Mouse (Mus musculus): Measurements from ENCODE around the gene Wiz. TPM values are rescaled to one million over a fixed set of nuclear protein-coding genes. Genes with fewer than 3 reads are reported as not detected.

Wiz gene
- total and polyA plus RNA-seq, 3 experiments = 1.2 to 25.4 (median 4.4) TPM

- no peak for DNase-seq (ENCODE audit: extremely low read depth)
- Histone ChIP-seq H3K4me2 (ENCODE audit: insufficient read depth, low read depth, poor library complexity, severe bottlenecking) (no peak overlapping the region), H3K9me3 (replicated peaks; ENCODE audit: low read length) (no peaks in the 10 kb centered on the region), H3K36me3 (replicated peaks in 1 of 2; ENCODE audit: control insufficient read depth in 1 of 2, insufficient read depth in 1 of 2, low read length in 1 of 2) (peaks cover 77 to 91% of the 10 kb centered on the region in 2 experiments), H3K27me3 (replicated peaks) (no peaks in the 10 kb centered on the region), H3K4me3 (replicated peaks in 1 of 3; ENCODE audit: low read depth in 2 of 3, low read length in 2 of 3, poor library complexity in 1 of 3) (no peak overlapping the region), H3K79me2 (replicated peaks; ENCODE audit: control insufficient read depth, extremely low read depth, insufficient read depth, poor library complexity, severe bottlenecking) (no peaks in the 10 kb centered on the region), H3K9ac (ENCODE audit: insufficient read depth, low read depth) (no peak overlapping the region), H3K4me1 (ENCODE audit: control insufficient read depth in 1 of 2, insufficient read depth in 2 of 2) (peaks cover 0 to 18% of the 10 kb centered on the region in 2 experiments; a peak in 1 of 4 replicates), H3K27ac (ENCODE audit: insufficient read depth, low read depth) (no peak overlapping the region)
- in situ Hi-C loops (cut with MboI; ENCODE audit: low pct_ligation_motif_present, low pct_unique_long_range_greater_than_20kb, low sequenced_read_pairs) = no loop called here
- TF ChIP-seq POLR2AphosphoS2 (IDR thresholded peaks at IDR 0.05; ENCODE audit: low read depth, low read length) (no peak), TBP (conservative IDR thresholded peaks at IDR 0.05; ENCODE audit: low read depth, low read length) (no peak), CHD1 (IDR thresholded peaks at IDR 0.05; ENCODE audit: low read depth, low read length) (no peak), MAZ (IDR thresholded peaks at IDR 0.05; ENCODE audit: low read depth, low read length) (no peak), MAFK (IDR thresholded peaks at IDR 0.05; ENCODE audit: insufficient replicate concordance, low read length) (no peak), ZNF384 (IDR thresholded peaks at IDR 0.05; ENCODE audit: low read depth, low read length) (no peak), JUN (IDR thresholded peaks at IDR 0.05; ENCODE audit: insufficient read depth, low read depth, low read length) (no peak), UBTF (IDR thresholded peaks at IDR 0.05; ENCODE audit: low read depth, low read length) (no peak), ZC3H11A (IDR thresholded peaks at IDR 0.05; ENCODE audit: low read depth, low read length) (no peak), E2F4 (IDR thresholded peaks at IDR 0.05; ENCODE audit: insufficient replicate concordance, low read depth, low read length) (no peak), USF1 (IDR thresholded peaks at IDR 0.05; ENCODE audit: low read depth, low read length) (no peak), EP300 (IDR thresholded peaks at IDR 0.05; ENCODE audit: low read length) (no peak), MEF2A (IDR thresholded peaks at IDR 0.05; ENCODE audit: borderline replicate concordance, low read depth, low read length) (no peak), HCFC1 (IDR thresholded peaks at IDR 0.05; ENCODE audit: low read depth, low read length) (no peak), ZKSCAN1 (IDR thresholded peaks at IDR 0.05; ENCODE audit: borderline replicate concordance, low read depth, low read length) (no peak)
- dilution Hi-C loops (cut with MboI; ENCODE audit: extremely low pct_ligation_motif_present, extremely low pct_unique_long_range_greater_than_20kb, low sequenced_read_pairs) = no loop called here
These were observed 54.3 kb downstream of the Wiz start for GRCm38 (mm10) chr17:32334921-32335320.

GRCm38 (mm10) chr17:32333675-32334303 lies 55.5 kb downstream of the Wiz start:
- Histone ChIP-seq H3K4me2 (ENCODE audit: insufficient read depth, low read depth, poor library complexity, severe bottlenecking) (no peak overlapping the region), H3K9ac (ENCODE audit: insufficient read depth, low read depth) (no peak overlapping the region), H3K27ac (ENCODE audit: insufficient read depth, low read depth) (no peak overlapping the region), H3K27me3 (replicated peaks) (no peaks in the 10 kb centered on the region), H3K79me2 (replicated peaks; ENCODE audit: control insufficient read depth, extremely low read depth, insufficient read depth, poor library complexity, severe bottlenecking) (no peaks in the 10 kb centered on the region; the same call in 1 of the 2 replicates), H3K4me3 (replicated peaks in 1 of 3; ENCODE audit: low read depth in 2 of 3, low read length in 2 of 3, poor library complexity in 1 of 3) (no peak overlapping the region), H3K9me3 (replicated peaks; ENCODE audit: low read length) (no peaks in the 10 kb centered on the region), H3K36me3 (replicated peaks in 1 of 2; ENCODE audit: control insufficient read depth in 1 of 2, insufficient read depth in 1 of 2, low read length in 1 of 2) (peaks cover 72 to 90% of the 10 kb centered on the region in 2 experiments), H3K4me1 (ENCODE audit: control insufficient read depth in 1 of 2, insufficient read depth in 2 of 2) (peaks cover 0 to 8% of the 10 kb centered on the region in 2 experiments; a peak in 1 of 4 replicates)
- in situ Hi-C loops (cut with MboI; ENCODE audit: low pct_ligation_motif_present, low pct_unique_long_range_greater_than_20kb, low sequenced_read_pairs) = no loop called here
- TF ChIP-seq RCOR1 (conservative IDR thresholded peaks at IDR 0.05; ENCODE audit: low read depth, low read length) (no peak), POLR2AphosphoS2 (IDR thresholded peaks at IDR 0.05; ENCODE audit: low read depth, low read length) (no peak), MEF2A (IDR thresholded peaks at IDR 0.05; ENCODE audit: borderline replicate concordance, low read depth, low read length) (no peak), NRF1 (IDR thresholded peaks at IDR 0.05; ENCODE audit: low read depth, low read length) (no peak), CTCF (conservative IDR thresholded peaks at IDR 0.05 in 1 of 2, IDR thresholded peaks at IDR 0.05 in 1 of 2; ENCODE audit: low read depth in 2 of 2, low read length in 2 of 2) (no peak), MAFK (IDR thresholded peaks at IDR 0.05; ENCODE audit: insufficient replicate concordance, low read length) (no peak), POLR2A (IDR thresholded peaks at IDR 0.05; ENCODE audit: low read depth, low read length) (no peak), ELF1 (IDR thresholded peaks at IDR 0.05; ENCODE audit: low read depth, low read length) (no peak), MYC (IDR thresholded peaks at IDR 0.05; ENCODE audit: low read depth, low read length) (no peak), SIN3A (IDR thresholded peaks at IDR 0.05; ENCODE audit: low read length) (no peak), EP300 (IDR thresholded peaks at IDR 0.05; ENCODE audit: low read length) (no peak), ZC3H11A (IDR thresholded peaks at IDR 0.05; ENCODE audit: low read depth, low read length) (no peak), MAZ (IDR thresholded peaks at IDR 0.05; ENCODE audit: low read depth, low read length) (no peak), E2F4 (IDR thresholded peaks at IDR 0.05; ENCODE audit: insufficient replicate concordance, low read depth, low read length) (no peak), ZKSCAN1 (IDR thresholded peaks at IDR 0.05; ENCODE audit: borderline replicate concordance, low read depth, low read length) (no peak), GABPA (IDR thresholded peaks at IDR 0.05; ENCODE audit: insufficient replicate concordance, low read depth, low read length) (no peak), PAX5 (IDR thresholded peaks at IDR 0.05; ENCODE audit: low read length) (no peak), TBP (conservative IDR thresholded peaks at IDR 0.05; ENCODE audit: low read depth, low read length) (no peak), USF1 (IDR thresholded peaks at IDR 0.05; ENCODE audit: low read depth, low read length) (no peak), BHLHE40 (IDR thresholded peaks at IDR 0.05; ENCODE audit: low read depth, low read length) (no peak)
- no peak for DNase-seq (ENCODE audit: extremely low read depth)
- dilution Hi-C loops (cut with MboI; ENCODE audit: extremely low pct_ligation_motif_present, extremely low pct_unique_long_range_greater_than_20kb, low sequenced_read_pairs) = no loop called here

All from CH12.LX (cell line).